Mouse (Mus musculus): ENCODE results near the gene Ifna4.

DNA sequence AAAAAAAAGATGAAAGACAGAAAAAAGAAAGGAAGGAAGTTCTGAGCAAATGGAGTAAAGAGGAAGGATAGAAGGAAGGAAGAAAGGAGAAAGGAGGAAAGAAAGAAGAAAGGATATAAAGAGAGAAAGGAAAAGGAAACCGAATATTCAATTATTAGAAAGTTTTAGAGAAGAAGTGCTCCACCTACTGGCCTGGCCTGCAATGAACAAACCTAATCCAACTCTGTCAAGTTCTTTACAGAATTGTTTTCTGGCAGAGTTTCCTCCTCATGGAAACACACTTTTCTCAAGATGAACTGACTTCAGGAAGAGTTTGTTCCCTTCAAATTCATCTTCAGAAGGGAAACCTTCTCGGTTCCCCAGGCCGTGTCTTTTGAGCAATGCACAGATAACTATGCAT is 2.8 kb upstream of the Ifna4 start:
- TF ChIP-seq POLR2A (IDR thresholded peaks at IDR 0.05; ENCODE audit: insufficient read depth, low read length), result no peak
- no peak for TF ChIP-seq EP300 (IDR thresholded peaks at IDR 0.05; ENCODE audit: insufficient read depth, low read depth, low read length)
